Mouse (Mus musculus): Measurements from ENCODE around the gene Uxs1.

- no peak for TF ChIP-seq CTCF (IDR thresholded peaks at IDR 0.05; ENCODE audit: low read depth, low read length)
- TF ChIP-seq POLR2A (IDR thresholded peaks at IDR 0.05; ENCODE audit: borderline replicate concordance, low read depth, low read length), result no peak
These were observed 37.2 kb upstream of the Uxs1 start for GRCm38 (mm10) chr1:43864758-43865157.
